Mouse (Mus musculus) C2C12 (cell line): ENCODE results near the gene Me1.

Source experiments
- CTCF ChIP-seq: IDR thresholded peaks from one replicate; pipeline ENCODE4 v1.5.1; 2011; ENCODE audit not compliant: control insufficient read depth, insufficient read depth, insufficient read length
- MYOD1 ChIP-seq: IDR thresholded peaks from one replicate; pipeline ENCODE4 v1.6.1; 2011; ENCODE audit warnings: low read depth; ENCODE audit not compliant: control insufficient read depth, insufficient read length
- USF1 ChIP-seq: IDR thresholded peaks from one replicate; pipeline ENCODE4 v1.6.1; 2011; ENCODE audit warnings: low read depth, mild to moderate bottlenecking, control low read depth, moderate library complexity

- TF ChIP-seq CTCF, result no peak
- no peak for TF ChIP-seq USF1
- TF ChIP-seq MYOD1, result no peak
These were observed 15.8 kb downstream of the Me1 start for GRCm38 (mm10) chr9:86679843-86680417.
